Mouse (Mus musculus) liver, postnatal 0 days (tissue): ENCODE results near the gene Tepsin.

ENCODE experiments used
- CTCF ChIP-seq: sonication (generic); IDR thresholded peaks from 2 replicates; pipeline ENCODE4 v1.5.1; 2016; ENCODE audit warnings: antibody characterized with exemption, low read depth
- EP300 ChIP-seq: IDR thresholded peaks from 2 replicates; pipeline ENCODE4 v1.6.1; 2016; ENCODE audit warnings: antibody characterized with exemption, low read depth, mild to moderate bottlenecking

DNA sequence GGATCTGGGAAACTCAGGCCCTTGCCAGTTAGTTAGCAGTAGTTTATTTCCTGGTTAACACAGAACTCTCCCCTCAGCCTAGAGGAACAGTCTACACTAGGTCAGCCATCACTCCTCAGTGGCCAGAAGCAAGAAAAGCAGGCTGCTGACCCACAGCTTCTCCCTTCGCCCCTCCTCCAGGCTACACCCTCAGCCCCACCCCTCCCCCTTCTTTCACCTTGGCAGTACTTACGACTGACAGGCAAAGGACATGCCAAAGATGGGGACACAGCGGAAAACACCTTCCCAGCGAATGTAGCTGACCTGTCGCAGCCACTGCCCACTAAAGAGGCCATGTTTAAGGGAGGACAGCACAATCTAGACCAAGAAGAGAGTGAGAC lies 39.1 kb upstream of the Tepsin start:
- TF ChIP-seq CTCF = no peak
- TF ChIP-seq EP300 = no peak
